Mouse (Mus musculus) erythroblast, embryonic 14.5 days (primary cell): ENCODE measurements around the gene Nme8. TPM values are rescaled to one million over a fixed set of nuclear protein-coding genes. Genes with fewer than 3 reads are reported as not detected.

Experiments
- H3K27me3 ChIP-seq: 2 replicates; pipeline ENCODE4 v1.6.1; 2012; ENCODE audit warnings: inconsistent platforms; ENCODE audit not compliant: control insufficient read depth
- H3K36me3 ChIP-seq: 2 replicates; pipeline ENCODE4 v1.6.1; 2012; ENCODE audit warnings: mild to moderate bottlenecking, inconsistent platforms; ENCODE audit not compliant: control insufficient read depth
- H3K4me1 ChIP-seq: 2 replicates; pipeline ENCODE4 v1.6.1; 2012; ENCODE audit warnings: inconsistent platforms; ENCODE audit not compliant: control insufficient read depth
- H3K4me3 ChIP-seq: replicated peaks from 2 replicates; pipeline ENCODE3; 2012; ENCODE audit warnings: moderate library complexity, mild to moderate bottlenecking, inconsistent platforms
- H3K9me3 ChIP-seq: 2 replicates; pipeline ENCODE4 v1.6.1; 2012; ENCODE audit warnings: low read length, inconsistent platforms, mixed read lengths; ENCODE audit not compliant: control insufficient read depth
- GATA1 ChIP-seq: IDR thresholded peaks from 2 replicates; pipeline ENCODE4 v1.6.1; 2012; ENCODE audit warnings: low read length, inconsistent platforms, mixed read lengths
- TAL1 ChIP-seq: IDR thresholded peaks from 3 replicates; pipeline ENCODE4 v1.6.1; 2012; ENCODE audit warnings: low read length, inconsistent platforms, mixed read lengths
- polyA plus RNA-seq: library from polyadenylated mRNA; stranded (reverse); fragments of >175 nt; gene quantifications from 2 replicates; pipeline ENCODE4 v1.2.3, GENCODE M21; 2012

Nme8 gene
- polyA plus RNA-seq, 1 experiment, result not detected

GRCm38 (mm10) chr13:19608120-19608519, 89.5 kb downstream of the Nme8 start:
- Histone ChIP-seq H3K4me3 (no peak overlapping the region), H3K27me3 (no peaks in the 10 kb centered on the region), H3K4me1 (peaks cover 21% of the 10 kb centered on the region), H3K36me3 (peaks cover 5% of the 10 kb centered on the region; the same call in 1 of the 2 replicates), H3K9me3 (no peaks in the 10 kb centered on the region)
- TF ChIP-seq GATA1 (no peak), TAL1 (no peak)

- Histone ChIP-seq H3K36me3 (peaks cover 5% of the 10 kb centered on the region; the same call in 1 of the 2 replicates), H3K4me1 (peaks cover 21% of the 10 kb centered on the region), H3K27me3 (no peaks in the 10 kb centered on the region), H3K9me3 (no peaks in the 10 kb centered on the region), H3K4me3 (no peak overlapping the region)
- TF ChIP-seq TAL1 (no peak), GATA1 (no peak)
These were observed 92.7 kb downstream of the Nme8 start for GRCm38 (mm10) chr13:19604916-19605315.

- Histone ChIP-seq H3K9me3 (no peaks in the 10 kb centered on the region), H3K36me3 (peaks cover 5% of the 10 kb centered on the region; the same call in 1 of the 2 replicates), H3K4me3 (no peak overlapping the region), H3K27me3 (no peaks in the 10 kb centered on the region), H3K4me1 (peaks cover 18% of the 10 kb centered on the region)
- no peak for TF ChIP-seq TAL1
- no peak for TF ChIP-seq GATA1
These were observed 93.9 kb downstream of the Nme8 start for GRCm38 (mm10) chr13:19603719-19604118.

DNA sequence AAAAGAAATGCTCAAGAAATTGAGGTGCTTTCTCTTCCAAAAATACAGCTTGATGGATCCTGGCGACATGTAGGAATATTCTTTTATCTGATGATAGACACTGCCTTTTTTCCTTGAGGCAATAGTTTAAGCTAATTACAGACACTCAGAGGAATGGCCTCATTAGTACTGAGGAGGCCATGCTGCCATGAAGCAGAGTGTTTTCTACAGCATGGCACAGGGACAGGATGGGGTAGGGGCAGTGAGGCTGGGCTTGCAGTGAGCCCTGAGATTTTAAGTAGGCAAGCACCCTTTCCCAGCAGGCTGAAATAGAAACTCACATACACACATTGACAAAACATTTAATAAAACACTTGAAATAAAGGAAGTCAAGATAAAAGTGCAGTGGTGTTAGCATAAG, 95.1 kb downstream of the Nme8 start:
- TF ChIP-seq TAL1 (no peak), GATA1 (no peak)
- no peaks in the 10 kb centered on the region for H3K9me3 ChIP-seq

GRCm38 (mm10) chr13:19599242-19599641, 98.4 kb downstream of the Nme8 start:
- Histone ChIP-seq H3K4me3 (no peak overlapping the region), H3K4me1 (peaks cover 3% of the 10 kb centered on the region; the same call in 1 of the 2 replicates), H3K27me3 (no peaks in the 10 kb centered on the region), H3K9me3 (no peaks in the 10 kb centered on the region), H3K36me3 (no peaks in the 10 kb centered on the region)
- TF ChIP-seq TAL1 (no peak), GATA1 (no peak)

More for the DNA sequence above, 95.1 kb downstream of the Nme8 start:
- H3K36me3 ChIP-seq, result peaks cover 3% of the 10 kb centered on the region; the same call in 1 of the 2 replicates
- H3K4me1 ChIP-seq, result peaks cover 10% of the 10 kb centered on the region
- no peak overlapping the region for H3K4me3 ChIP-seq
- H3K27me3 ChIP-seq, result no peaks in the 10 kb centered on the region

- H3K4me3 ChIP-seq, result no peak overlapping the region
- TF ChIP-seq TAL1 (no peak), GATA1 (no peak)
- H3K27me3 ChIP-seq, result no peaks in the 10 kb centered on the region
- H3K36me3 ChIP-seq, result no peaks in the 10 kb centered on the region
- H3K9me3 ChIP-seq, result no peaks in the 10 kb centered on the region
- H3K4me1 ChIP-seq, result no peaks in the 10 kb centered on the region
These were observed 102.5 kb downstream of the Nme8 start for GRCm38 (mm10) chr13:19595141-19595540.

Other genes starting within 250 kb of the Nme8 start
- 0.33 and 2.2 TPM in 2 replicates for gene Epdr1, start 77.9 kb downstream of the Nme8 start, polyA plus RNA-seq
- not detected in 2 replicates for gene Sfrp4, start 74.7 kb downstream of the Nme8 start, polyA plus RNA-seq
- not detected in 2 replicates for gene Gpr141, start 126.5 kb upstream of the Nme8 start, polyA plus RNA-seq